Mouse (Mus musculus) E14TG2a.4 (cell line): Measurements from ENCODE around the gene Ube2t.

Experiments
- CTCF ChIP-seq: conservative IDR thresholded peaks from 2 replicates; pipeline ENCODE4 v1.5.1; 2014; ENCODE audit warnings: low read length
- NANOG ChIP-seq: IDR thresholded peaks from 2 replicates; pipeline ENCODE4 v1.6.1; 2014; ENCODE audit warnings: borderline replicate concordance, low read length, mixed read lengths

GRCm38 (mm10) chr1:135019775-135020167 lies 57.4 kb downstream of the Ube2t start:
- TF ChIP-seq CTCF (no peak), NANOG (no peak)
